Mouse (Mus musculus) embryonic fibroblast, embryonic 13.5 days (primary cell): ENCODE data around the gene Six2.

ENCODE experiments used
- CTCF ChIP-seq: IDR thresholded peaks from 2 replicates; pipeline ENCODE4 v1.5.1; 2011; ENCODE audit warnings: mild to moderate bottlenecking, control low read depth, low read length, moderate library complexity, borderline replicate concordance; ENCODE audit not compliant: insufficient read depth
- POLR2A ChIP-seq: IDR thresholded peaks from 2 replicates; pipeline ENCODE4 v1.6.1; 2011; ENCODE audit warnings: low read depth, mild to moderate bottlenecking, control low read depth, low read length, moderate library complexity

- no peak for TF ChIP-seq CTCF
- TF ChIP-seq POLR2A = no peak
Observed at GRCm38 (mm10) chr17:85692594-85692993, 4.5 kb upstream of the Six2 start.
